Mouse (Mus musculus) leukemia stem cell, adult 10-12 weeks (primary cell): ENCODE data around the gene Gm17677. TPM values are rescaled to one million over a fixed set of nuclear protein-coding genes. Genes with fewer than 3 reads are reported as not detected.

Experiments used
- polyA plus RNA-seq: library from polyadenylated mRNA; stranded (reverse); fragments of >175 nt; gene quantifications from 2 replicates; pipeline ENCODE4 v1.2.3, GENCODE M21; 2012; ENCODE audit warnings: low replicate concordance

Gm17677 gene
- not detected in 2 replicates for polyA plus RNA-seq

GRCm38 (mm10) chr9:35740749-35741148 is at the start of gene Gm17677:
Gene Gm17677, plus strand, starts transcription at chr9:35741049.

DNA sequence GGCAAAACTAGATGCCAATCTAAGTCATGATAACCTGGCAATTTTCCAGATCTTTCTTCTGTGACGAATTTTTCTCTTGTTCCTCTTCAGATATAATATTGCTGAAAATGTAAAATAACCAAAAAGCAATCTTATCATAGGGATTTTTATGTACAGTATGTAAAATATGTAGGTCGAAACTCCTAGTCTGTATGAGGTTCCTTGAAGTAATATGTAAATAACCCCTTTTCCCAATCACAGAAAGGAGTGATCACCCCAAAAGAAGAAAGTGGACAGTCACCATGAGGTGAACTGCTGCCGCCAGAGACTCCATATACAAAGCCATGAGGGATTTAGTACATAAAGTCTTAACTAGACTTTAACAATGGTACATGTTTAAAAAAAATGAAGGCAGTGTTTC is 37.2 kb downstream of the Gm17677 start, which contains the start of gene Gm17727:
Gene Gm17727 (minus strand): TSS at position 101 of the 400 bp plus-strand sequence.

DNA sequence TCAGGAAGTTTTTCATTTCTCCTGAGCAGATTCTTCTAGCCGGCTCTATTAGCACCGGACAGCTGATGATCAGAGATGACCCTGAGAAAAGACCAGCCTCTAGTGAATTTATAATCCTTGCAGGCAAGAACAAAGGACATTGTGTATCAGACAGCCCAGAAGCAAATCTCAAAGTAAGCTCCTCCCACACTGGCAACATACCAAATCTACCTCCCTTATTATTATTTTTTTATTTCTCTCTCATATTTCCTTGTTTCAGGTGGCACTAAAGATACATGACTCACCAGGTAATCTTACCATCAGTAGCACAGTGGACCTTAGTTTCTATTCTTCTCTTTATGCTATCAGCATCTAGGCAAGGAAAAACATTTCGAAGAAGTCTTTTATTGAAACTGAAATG is 49.2 kb downstream of the Gm17677 start, which contains the start of the genes Gm27235 and D730048I06Rik:
Gene Gm27235 (minus strand): TSS at position 101 of the 400 bp plus-strand sequence.
Gene D730048I06Rik (minus strand): TSS at position 112 of the 400 bp plus-strand sequence.

Other genes starting within 250 kb of the Gm17677 start
- gene Gm1113, start 222.8 kb upstream of the Gm17677 start, polyA plus RNA-seq = not detected in 2 replicates
- gene Ddx25, start 182.5 kb upstream of the Gm17677 start, polyA plus RNA-seq = not detected in 2 replicates
- gene Pus3, start 182.5 kb upstream of the Gm17677 start, polyA plus RNA-seq = 0.25 and 0.79 TPM in 2 replicates
- 0.20 and 1.1 TPM in 2 replicates for gene Pate2, start 170.8 kb upstream of the Gm17677 start, polyA plus RNA-seq
- gene Hyls1, start 170.7 kb upstream of the Gm17677 start, polyA plus RNA-seq = 1.5 and 5.5 TPM in 2 replicates
- not detected in 2 replicates for gene Pate4, start 129.1 kb upstream of the Gm17677 start, polyA plus RNA-seq
- not detected in 2 replicates for gene Pate3, start 92.8 kb upstream of the Gm17677 start, polyA plus RNA-seq
- gene Pate1, start 53.7 kb upstream of the Gm17677 start, polyA plus RNA-seq = not detected in 2 replicates
- not detected in 2 replicates for gene Gm17727, start 37.1 kb downstream of the Gm17677 start, polyA plus RNA-seq
- not detected in 2 replicates for gene Gm27235, start 49.1 kb downstream of the Gm17677 start, polyA plus RNA-seq
- not detected in 2 replicates for gene D730048I06Rik, start 49.1 kb downstream of the Gm17677 start, polyA plus RNA-seq
- not detected in 2 replicates for gene 9230110F15Rik, start 103.1 kb downstream of the Gm17677 start, polyA plus RNA-seq
- not detected in 2 replicates for gene 9230113P08Rik, start 167.4 kb downstream of the Gm17677 start, polyA plus RNA-seq